Mouse (Mus musculus) hindbrain, embryonic 11.5 days (tissue): ENCODE data around the gene Slc35e3. TPM values are rescaled to one million over a fixed set of nuclear protein-coding genes. Genes with fewer than 3 reads are reported as not detected.

ENCODE experiments used
- ATAC-seq: fragments of 200-750 bp; cut with Nextera tagmentation; 2 replicates; pipeline ENCODE4 v1.8.0; 2017; ENCODE audit warnings: mild to moderate bottlenecking, moderate TSS enrichment, moderate library complexity; ENCODE audit not compliant: low FRiP score
- DNase-seq: peaks from one replicate; pipeline ENCODE4 v3.0.0-alpha.2; 2015; ENCODE audit warnings: low spot score
- H3K27ac ChIP-seq: fragments of 300-500 bp; sonication (generic); 2 replicates; pipeline ENCODE4 v1.5.1; 2014; ENCODE audit warnings: mild to moderate bottlenecking, low read depth, low read length
- H3K27me3 ChIP-seq: fragments of 300-500 bp; sonication (generic); 2 replicates; pipeline ENCODE4 v1.6.1; 2014; ENCODE audit warnings: mild to moderate bottlenecking, low read length, moderate library complexity, mixed read lengths; ENCODE audit not compliant: control insufficient read depth, insufficient read depth
- H3K36me3 ChIP-seq: fragments of 300-500 bp; sonication (generic); 2 replicates; pipeline ENCODE4 v1.6.1; 2014; ENCODE audit warnings: mild to moderate bottlenecking, low read length, moderate library complexity, mixed read lengths; ENCODE audit not compliant: control insufficient read depth, insufficient read depth
- H3K4me1 ChIP-seq: fragments of 300-500 bp; sonication (generic); replicated peaks from 2 replicates; pipeline ENCODE4 v1.6.1; 2014; ENCODE audit warnings: low read length, mixed read lengths; ENCODE audit not compliant: control insufficient read depth, insufficient read depth
- H3K4me2 ChIP-seq: fragments of 300-500 bp; sonication (generic); replicated peaks from 2 replicates; pipeline ENCODE4 v1.6.1; 2014; ENCODE audit warnings: mild to moderate bottlenecking, low read depth, low read length
- H3K4me3 ChIP-seq: fragments of 300-500 bp; sonication (generic); 2 replicates; pipeline ENCODE4 v1.5.1; 2014; ENCODE audit warnings: low read depth, low read length
- H3K9ac ChIP-seq: fragments of 300-500 bp; sonication (generic); 2 replicates; pipeline ENCODE4 v1.6.1; 2014; ENCODE audit warnings: low read depth, low read length
- H3K9me3 ChIP-seq: fragments of 300-500 bp; sonication (generic); 2 replicates; pipeline ENCODE4 v1.6.1; 2016; ENCODE audit warnings: low read length; ENCODE audit not compliant: control insufficient read depth
- WGBS: fragments of 180-500 bp; shearing (Covaris S2); extraction: QIAGEN DNeasy Blood & Tissue Kit; methylation state at CpG from one replicate; pipeline ENCODE4 v1.1.7; 2014; 5-methylcytosine and 5-hydroxymethylcytosine counted together
- polyA plus RNA-seq: library from polyadenylated mRNA; unstranded; fragments of >200 nt; fragmentation: Nextera tagmentation; extraction: Ambion mirVana; gene quantifications from 2 replicates; pipeline ENCODE4 v1.2.1, GENCODE M21; 2014

The Slc35e3 gene
- polyA plus RNA-seq, 1 experiment from 2014 or later: 18.2 TPM

GRCm38 (mm10) chr10:117777501-117778327, 31.5 kb upstream of the Slc35e3 start:
- no peaks in the 10 kb centered on the region for H3K27me3 ChIP-seq
- no peak overlapping the region for H3K4me2 ChIP-seq
- peaks cover 11% of the 10 kb centered on the region; the same call in 1 of the 2 replicates for H3K36me3 ChIP-seq
- 96% methylated on average over 17 of the region's 17 CpGs for WGBS
- no peak for DNase-seq
- H3K9me3 ChIP-seq: no peaks in the 10 kb centered on the region
- no peak overlapping the region for H3K27ac ChIP-seq
- no peak overlapping the region for H3K9ac ChIP-seq
- no peak overlapping the region for H3K4me3 ChIP-seq
- no peak for ATAC-seq
- no peaks in the 10 kb centered on the region for H3K4me1 ChIP-seq

GRCm38 (mm10) chr10:117777103-117777470, 30.9 kb upstream of the Slc35e3 start:
- Histone ChIP-seq H3K36me3 (peaks cover 10% of the 10 kb centered on the region; the same call in 1 of the 2 replicates), H3K9me3 (no peaks in the 10 kb centered on the region), H3K4me3 (no peak overlapping the region), H3K9ac (no peak overlapping the region), H3K4me1 (no peaks in the 10 kb centered on the region), H3K4me2 (no peak overlapping the region), H3K27me3 (no peaks in the 10 kb centered on the region), H3K27ac (no peak overlapping the region)
- DNase-seq: no peak
- no peak for ATAC-seq
- WGBS: 90% methylated on average over 3 of the region's 3 CpGs

DNA sequence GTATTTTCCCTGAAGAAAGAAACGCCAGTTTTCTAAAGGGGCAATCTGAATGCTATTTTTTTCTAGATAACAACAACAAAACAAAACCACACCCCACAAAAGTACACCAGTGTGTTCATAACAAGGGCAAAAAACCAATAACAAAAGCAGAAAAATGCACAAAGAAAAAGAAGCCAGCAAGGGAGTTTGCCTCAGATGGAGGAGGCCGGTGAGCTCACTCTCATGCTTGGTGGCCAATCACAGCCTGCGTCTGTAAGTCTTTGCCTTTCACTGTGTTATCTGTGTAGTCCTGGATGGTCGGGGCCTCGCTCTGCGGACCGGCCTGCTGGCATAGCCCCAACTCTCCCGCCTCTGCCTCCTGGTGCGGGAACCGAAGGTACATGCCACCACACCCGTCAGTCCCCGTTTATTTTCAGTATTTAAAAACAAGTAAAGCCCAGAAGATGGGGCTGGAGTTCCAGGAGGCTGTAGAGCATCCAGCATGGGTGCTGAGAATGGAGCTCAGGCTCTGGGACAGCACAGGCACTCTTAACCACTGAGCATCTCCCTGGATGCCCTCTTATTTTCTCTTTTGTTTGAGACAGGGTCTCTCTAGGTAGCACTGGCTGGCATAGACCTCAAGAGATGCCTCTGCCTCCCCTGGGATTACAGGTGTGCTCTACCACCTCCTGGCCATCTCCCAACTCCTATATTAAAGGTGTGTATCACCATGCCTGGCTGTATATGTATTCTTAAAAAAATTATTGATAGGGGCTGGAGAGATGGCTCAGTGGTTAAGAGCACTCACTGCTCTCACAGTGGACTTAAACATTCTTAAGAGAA, 30.3 kb upstream of the Slc35e3 start:
- ATAC-seq (no peak), DNase-seq (no peak)
- Histone ChIP-seq H3K27ac (no peak overlapping the region), H3K36me3 (peaks cover 10% of the 10 kb centered on the region; the same call in 1 of the 2 replicates), H3K27me3 (no peaks in the 10 kb centered on the region), H3K4me2 (no peak overlapping the region), H3K9me3 (no peaks in the 10 kb centered on the region), H3K9ac (no peak overlapping the region), H3K4me3 (no peak overlapping the region), H3K4me1 (no peaks in the 10 kb centered on the region)
- WGBS: 93% methylated on average over 12 of the region's 12 CpGs

- DNase-seq (no peak), ATAC-seq (no peak)
- Histone ChIP-seq H3K27ac (no peak overlapping the region), H3K36me3 (peaks cover 10% of the 10 kb centered on the region; the same call in 1 of the 2 replicates), H3K4me3 (no peak overlapping the region), H3K4me1 (no peaks in the 10 kb centered on the region), H3K9ac (no peak overlapping the region), H3K4me2 (no peak overlapping the region), H3K9me3 (no peaks in the 10 kb centered on the region), H3K27me3 (no peaks in the 10 kb centered on the region)
- 90% methylated on average over 6 of the region's 6 CpGs for WGBS
Observed at GRCm38 (mm10) chr10:117775401-117776144, 29.4 kb upstream of the Slc35e3 start.

GRCm38 (mm10) chr10:117774817-117775120, 28.6 kb upstream of the Slc35e3 start:
- H3K27me3 ChIP-seq: no peaks in the 10 kb centered on the region
- H3K4me1 ChIP-seq: no peaks in the 10 kb centered on the region
- no peak overlapping the region for H3K9ac ChIP-seq
- peaks cover 8% of the 10 kb centered on the region; the same call in 1 of the 2 replicates for H3K36me3 ChIP-seq
- H3K4me2 ChIP-seq: no peak overlapping the region
- H3K4me3 ChIP-seq: no peak overlapping the region
- WGBS: 96% methylated on average over 1 of the region's 1 CpGs
- no peaks in the 10 kb centered on the region for H3K9me3 ChIP-seq
- no peak for DNase-seq
- ATAC-seq: no peak
- no peak overlapping the region for H3K27ac ChIP-seq

- no peak overlapping the region for H3K27ac ChIP-seq
- no peak overlapping the region for H3K9ac ChIP-seq
- H3K9me3 ChIP-seq: no peaks in the 10 kb centered on the region
- DNase-seq (no peak), ATAC-seq (no peak)
- WGBS: 95% methylated on average over 22 of the region's 22 CpGs
- no peaks in the 10 kb centered on the region for H3K27me3 ChIP-seq
- H3K4me3 ChIP-seq: no peak overlapping the region
- no peaks in the 10 kb centered on the region for H3K4me1 ChIP-seq
- no peak overlapping the region for H3K4me2 ChIP-seq
- H3K36me3 ChIP-seq: peaks cover 8% of the 10 kb centered on the region; the same call in 1 of the 2 replicates
Observed at GRCm38 (mm10) chr10:117774011-117774816, 28.0 kb upstream of the Slc35e3 start.

DNA sequence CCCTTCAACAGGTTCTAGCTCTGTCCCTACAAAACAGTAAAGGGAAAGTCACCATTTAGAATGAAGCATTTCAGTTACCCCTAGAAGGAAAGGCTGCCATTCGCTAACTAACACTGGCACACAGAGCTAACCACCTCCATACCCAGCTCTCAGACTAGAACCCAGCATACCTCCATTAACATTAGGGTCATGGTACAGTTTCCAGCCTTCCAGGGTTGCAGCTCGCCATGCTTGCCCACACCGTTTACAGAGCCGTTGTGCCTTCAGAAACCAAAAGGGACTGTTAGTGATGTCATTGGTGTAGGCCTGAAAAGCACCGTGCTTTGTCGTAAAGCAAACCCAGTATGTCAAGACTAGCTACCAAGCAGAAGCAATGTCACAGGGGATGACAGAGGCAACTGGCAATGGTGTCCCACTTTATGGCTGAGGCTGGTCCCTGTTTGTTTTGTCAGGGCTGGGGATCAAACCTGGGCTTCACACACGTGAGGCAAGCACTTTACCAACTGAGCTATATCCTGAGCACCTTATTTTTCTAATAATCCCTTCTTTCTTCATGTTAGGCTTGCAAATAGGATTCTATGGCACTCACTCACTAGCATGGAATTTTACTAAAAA, 27.0 kb upstream of the Slc35e3 start:
- H3K9ac ChIP-seq: no peak overlapping the region
- no peak for ATAC-seq
- H3K36me3 ChIP-seq: peaks cover 8% of the 10 kb centered on the region; the same call in 1 of the 2 replicates
- no peaks in the 10 kb centered on the region for H3K4me1 ChIP-seq
- H3K4me2 ChIP-seq: no peak overlapping the region
- 94% methylated on average over 7 of the region's 7 CpGs for WGBS
- H3K4me3 ChIP-seq: no peak overlapping the region
- no peaks in the 10 kb centered on the region for H3K27me3 ChIP-seq
- no peak for DNase-seq
- H3K27ac ChIP-seq: no peak overlapping the region
- H3K9me3 ChIP-seq: no peaks in the 10 kb centered on the region
